In genomic region chr13:96989129-96989528, GRCm38 (mm10) we compare ENCODE assay signal across 25 mouse cellular contexts. TPM values are rescaled to one million over a fixed set of nuclear protein-coding genes. Genes with fewer than 3 reads are reported as not detected.
"Had no signal": no experiment of that assay in that cellular context is flagged by ENCODE, and none has a peak within 500 bp of the region (broad histone marks: within the 10 kb centered on the region; RNA-seq: fewer than 3 reads in every experiment).

No protein-coding gene starts in this region.

- H3K4me1 ChIP-seq: midbrain, embryonic 12.5 days had no signal

- H3K27ac ChIP-seq: midbrain, embryonic 10.5 days; midbrain, embryonic 12.5 days; neural tube, embryonic 13.5 days; neural tube, embryonic 15.5 days had no signal

- DNase-seq: lung, adult 18-20 months; lung, embryonic 14.5 days; lung, postnatal 10 days; lung, postnatal 4 days; midbrain, embryonic 14.5 days; retina, postnatal 1 day; right cerebral cortex, adult 18-20 months; right cerebral cortex, postnatal 25 days; right cerebral cortex, postnatal 4 days; spleen, adult 18-20 months; thymus, adult 18-20 months; thymus, postnatal 14 days; thymus, postnatal 36 days had no signal

- ATAC-seq: midbrain, embryonic 16.5 days had no signal

- H3K4me3 ChIP-seq: midbrain, embryonic 10.5 days; midbrain, embryonic 12.5 days; myocyte; neural tube, embryonic 13.5 days; neural tube, embryonic 15.5 days had no signal

- H3K9ac ChIP-seq: lung, embryonic 14.5 days; midbrain, embryonic 12.5 days; neural tube, embryonic 13.5 days; neural tube, embryonic 15.5 days had no signal

- H3K27me3 ChIP-seq: midbrain, embryonic 12.5 days; neural tube, embryonic 13.5 days; neural tube, embryonic 15.5 days had no signal

- H3K36me3 ChIP-seq: midbrain, embryonic 10.5 days; midbrain, embryonic 12.5 days; neural tube, embryonic 13.5 days; neural tube, embryonic 15.5 days had no signal

- H3K9me3 ChIP-seq: midbrain, embryonic 10.5 days; midbrain, embryonic 12.5 days; neural tube, embryonic 13.5 days; neural tube, embryonic 15.5 days had no signal

- H3K4me2 ChIP-seq: lung, embryonic 14.5 days; midbrain, embryonic 12.5 days; neural tube, embryonic 13.5 days; neural tube, embryonic 15.5 days had no signal

RNA-seq across cellular contexts. Expression of gene 1700029F12Rik, which starts 45.0 kb away (rescaled TPM):
- total RNA-seq: megakaryocyte, adult 5-6 weeks; megakaryocyte-erythroid progenitor cell, adult 5-6 weeks had no signal
- polyA plus RNA-seq: lung, embryonic 14.5 days; lung, embryonic 16.5 days; midbrain, embryonic 10.5 days; midbrain, embryonic 12.5 days; midbrain, embryonic 14.5 days; midbrain, embryonic 16.5 days; myocyte; neural tube, embryonic 11.5 days; neural tube, embryonic 13.5 days; neural tube, embryonic 15.5 days; stomach, embryonic 14.5 days; stomach, embryonic 16.5 days had no signal
